Mouse (Mus musculus): ENCODE data around the gene F13a1. TPM values are rescaled to one million over a fixed set of nuclear protein-coding genes. Genes with fewer than 3 reads are reported as not detected.

F13a1 gene
- total RNA-seq (2021) = 1 to 10 TPM; 2.5 to 3.7 TPM

DNA sequence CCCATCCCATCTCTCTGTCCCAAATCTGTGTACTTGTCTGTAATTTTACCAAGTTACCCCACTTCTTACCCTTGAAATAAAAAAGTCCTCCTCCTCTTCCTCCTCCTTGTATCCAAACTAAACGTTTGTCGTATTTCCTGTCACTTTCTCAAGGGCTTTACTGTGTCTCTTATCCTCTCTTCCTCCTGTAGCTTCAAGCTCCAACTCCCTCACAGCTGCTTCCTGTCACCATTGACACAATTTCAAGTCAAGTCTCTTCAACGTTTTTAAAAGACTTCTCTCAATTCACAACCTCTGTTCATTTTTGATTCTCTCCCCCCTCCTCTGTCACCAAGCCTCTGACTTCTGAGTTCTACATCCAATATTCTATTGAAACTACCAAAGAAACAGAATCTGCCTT is at the start of gene F13a1:
Gene F13a1 (minus strand): TSS at position 119 of the 400 bp plus-strand sequence.
- no peak for DNase-seq (ENCODE audit: extremely low spot score in 1 of 2, low spot score in 2 of 2)
- intact Hi-C loops (cut with DNase I) = no loop called here

DNA sequence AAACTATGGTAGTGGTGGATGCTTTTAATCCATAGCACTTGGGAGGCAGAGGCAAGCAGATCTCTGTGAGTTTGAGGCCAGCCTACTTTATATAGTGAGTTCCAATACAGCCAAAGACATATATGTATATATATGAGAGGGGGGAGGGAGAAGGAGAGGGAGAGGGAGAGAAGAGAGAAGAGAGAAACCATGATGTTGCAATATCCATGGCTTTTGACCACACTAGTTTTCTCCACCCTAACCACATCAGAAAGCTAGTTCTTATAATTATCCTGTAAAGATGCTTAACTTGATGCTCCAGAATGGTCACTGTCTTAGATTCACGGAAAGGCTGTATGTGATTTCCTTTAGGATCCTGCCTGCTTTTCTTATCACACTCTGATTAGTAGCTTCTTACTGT is 41.6 kb upstream of the F13a1 start:
- DNase-seq (ENCODE audit: extremely low spot score in 1 of 2, low spot score in 2 of 2) = no peak
- intact Hi-C loops (cut with DNase I) = no loop called here

DNA sequence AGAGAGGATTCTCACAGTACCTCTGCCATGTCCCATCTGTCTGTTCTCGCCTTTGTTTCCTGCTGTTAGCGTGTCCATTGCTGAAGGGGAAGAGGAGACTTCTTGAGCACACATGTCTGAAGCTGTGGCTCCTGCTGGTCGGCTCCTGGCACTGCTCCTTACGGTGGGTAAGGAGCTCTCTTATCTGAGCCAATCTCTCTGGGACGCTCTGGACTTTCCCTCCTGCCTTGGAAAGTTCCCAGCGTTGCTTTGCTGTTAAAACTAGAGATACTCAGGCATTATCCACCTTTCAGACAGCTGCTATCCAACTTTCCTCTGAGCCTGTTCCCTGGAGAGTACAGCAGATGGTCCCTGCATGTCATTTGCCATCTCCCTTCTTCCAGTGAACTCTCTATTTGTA is 39.1 kb upstream of the F13a1 start:
- no peak for DNase-seq (ENCODE audit: extremely low spot score in 1 of 2, low spot score in 2 of 2)
- intact Hi-C loops (cut with DNase I) = no loop called here

- DNase-seq (ENCODE audit: extremely low spot score in 1 of 2, low spot score in 2 of 2) = peak in 1 of 2 experiments; percentile 26
- intact Hi-C loops (cut with DNase I) = no loop called here
These were observed 31.6 kb upstream of the F13a1 start for GRCm38 (mm10) chr13:37081506-37082241.

DNA sequence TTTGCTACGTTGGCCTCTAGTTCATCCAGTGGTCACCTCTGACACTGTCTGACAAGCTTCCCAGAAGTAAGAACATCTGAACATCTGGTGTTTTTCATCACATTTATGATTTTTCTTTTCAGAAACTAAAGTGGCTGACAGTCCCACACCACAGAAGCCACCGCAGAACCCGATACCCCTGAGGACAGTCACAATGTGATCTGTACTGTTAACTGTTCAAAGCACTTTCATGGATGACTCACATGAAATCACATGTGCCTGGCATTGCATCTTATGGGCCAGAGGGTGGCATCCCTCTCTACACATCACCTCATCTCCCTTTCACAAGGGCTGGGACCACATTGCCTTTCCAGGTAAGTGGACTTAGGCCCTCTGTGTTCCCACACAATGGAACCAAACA is 21.3 kb upstream of the F13a1 start:
- intact Hi-C loops (cut with DNase I) = no loop called here
- DNase-seq (ENCODE audit: extremely low spot score in 1 of 2, low spot score in 2 of 2) = no peak

DNA sequence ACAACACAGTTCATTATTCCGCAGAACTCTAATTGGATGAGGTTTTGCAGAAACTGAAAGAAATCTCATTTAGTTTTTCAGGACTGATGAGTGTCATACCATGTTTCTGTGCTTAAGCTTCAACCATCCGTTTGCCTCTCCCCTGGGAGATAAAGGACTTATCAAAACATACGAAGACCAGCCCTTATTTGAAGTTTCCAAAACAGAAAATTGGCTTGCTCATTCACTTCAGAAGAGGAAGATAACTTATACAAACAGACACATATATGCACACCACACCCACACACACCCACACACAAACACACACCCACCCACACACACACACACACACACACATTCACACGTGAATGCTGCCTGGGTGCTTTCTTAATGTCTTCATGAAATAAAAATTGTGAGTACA is 20.8 kb upstream of the F13a1 start:
- intact Hi-C loops (cut with DNase I) = no loop called here
- DNase-seq (ENCODE audit: extremely low spot score in 1 of 2, low spot score in 2 of 2) = no peak

GRCm38 (mm10) chr13:37060810-37061209 is 10.8 kb upstream of the F13a1 start:
- no peak for DNase-seq (ENCODE audit: extremely low spot score in 1 of 2, low spot score in 2 of 2)
- intact Hi-C loops (cut with DNase I) = no loop called here

GRCm38 (mm10) chr13:37056662-37057061 is 6.6 kb upstream of the F13a1 start:
- intact Hi-C loops (cut with DNase I) = no loop called here
- no peak for DNase-seq (ENCODE audit: extremely low spot score in 1 of 2, low spot score in 2 of 2)

- no peak for DNase-seq (ENCODE audit: extremely low spot score in 1 of 2, low spot score in 2 of 2)
- intact Hi-C loops (cut with DNase I) = no loop called here
These were observed 413 bp downstream of the F13a1 start for GRCm38 (mm10) chr13:37049631-37050030.

- intact Hi-C loops (cut with DNase I) = no loop called here
- no peak for DNase-seq (ENCODE audit: extremely low spot score in 1 of 2, low spot score in 2 of 2)
These were observed 1.0 kb downstream of the F13a1 start for GRCm38 (mm10) chr13:37049018-37049417.

GRCm38 (mm10) chr13:37045005-37045404 is 5.0 kb downstream of the F13a1 start:
- intact Hi-C loops (cut with DNase I) = no loop called here
- peak in 1 of 2 experiments; percentile 29 for DNase-seq (ENCODE audit: extremely low spot score in 1 of 2, low spot score in 2 of 2)

DNA sequence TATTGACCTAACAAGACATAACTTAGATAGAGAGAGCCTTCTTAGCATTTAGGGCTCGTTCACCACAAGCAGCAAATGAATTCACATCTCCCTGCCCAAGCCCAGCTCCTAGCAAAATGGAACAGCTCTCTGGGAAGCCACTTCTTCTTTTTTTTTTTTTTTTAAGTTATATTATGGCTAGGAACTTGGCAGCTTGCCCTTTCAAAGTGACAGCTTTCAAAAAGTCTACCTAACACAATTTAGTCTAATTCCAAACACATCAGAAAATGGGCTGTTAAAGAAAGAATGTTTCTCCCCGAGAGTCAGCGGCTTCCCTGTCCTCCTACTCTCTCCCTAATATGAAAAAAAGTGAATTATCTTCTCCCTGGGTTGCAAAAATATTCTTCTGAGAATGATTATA is 15.3 kb downstream of the F13a1 start:
- intact Hi-C loops (cut with DNase I) = no loop called here
- no peak for DNase-seq (ENCODE audit: extremely low spot score in 1 of 2, low spot score in 2 of 2)

DNA sequence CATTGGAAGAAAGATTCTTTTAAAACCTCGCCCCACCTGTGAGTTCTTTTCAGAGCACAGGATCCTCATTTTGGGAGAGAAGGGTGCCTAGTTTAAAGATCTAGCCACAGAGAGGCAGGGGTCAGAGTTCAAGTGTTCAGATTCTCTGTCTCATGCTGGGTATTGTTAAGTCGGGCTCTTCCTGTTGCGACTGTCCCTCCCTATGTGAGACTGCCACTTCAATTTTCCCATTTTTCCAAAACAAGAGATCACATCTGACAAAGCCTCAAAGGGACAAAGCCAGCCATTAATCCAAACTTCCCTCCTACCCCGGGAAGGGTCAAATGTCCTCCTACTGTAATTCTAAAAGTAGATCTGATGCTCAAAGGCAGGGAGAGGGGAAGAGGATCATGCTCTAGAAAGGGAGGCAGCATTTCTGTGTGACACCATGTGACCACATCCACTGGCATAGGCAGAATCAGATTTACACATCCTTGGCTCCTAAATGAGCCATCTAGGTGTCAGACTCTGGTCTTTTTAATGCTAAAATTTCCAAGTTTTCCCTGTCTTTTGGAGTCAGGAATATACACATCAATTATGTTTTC is 24.0 kb downstream of the F13a1 start:
- no peak for DNase-seq (ENCODE audit: extremely low spot score in 1 of 2, low spot score in 2 of 2)
- intact Hi-C loops (cut with DNase I) = no loop called here

DNA sequence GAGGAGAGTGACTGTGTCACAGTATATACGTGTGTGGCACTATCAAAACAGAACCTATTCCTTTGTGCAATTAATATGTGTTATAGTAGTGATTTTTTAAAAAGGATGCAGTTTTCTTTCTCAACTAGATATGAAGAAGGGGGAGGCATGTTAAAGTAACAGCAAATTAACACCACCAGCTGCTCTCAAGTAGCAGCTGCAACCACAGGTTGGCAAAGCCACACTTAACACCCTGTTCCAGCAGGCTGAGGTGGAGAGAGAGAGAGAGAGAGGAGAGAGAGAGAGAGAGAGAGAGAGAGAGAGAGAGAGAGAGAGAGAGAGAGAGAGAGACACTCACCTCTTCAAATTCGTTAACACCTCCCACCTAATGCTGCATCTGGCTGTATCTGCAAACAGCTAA is 28.5 kb downstream of the F13a1 start:
- no peak for DNase-seq (ENCODE audit: extremely low spot score in 1 of 2, low spot score in 2 of 2)
- intact Hi-C loops (cut with DNase I) = no loop called here

GRCm38 (mm10) chr13:37010771-37011170 is 39.3 kb downstream of the F13a1 start:
- DNase-seq (ENCODE audit: extremely low spot score in 1 of 2, low spot score in 2 of 2) = no peak
- intact Hi-C loops (cut with DNase I) = no loop called here

- intact Hi-C loops (cut with DNase I) = no loop called here
- no peak for DNase-seq (ENCODE audit: extremely low spot score in 1 of 2, low spot score in 2 of 2)
These were observed 43.8 kb downstream of the F13a1 start for GRCm38 (mm10) chr13:37006224-37006623.

GRCm38 (mm10) chr13:36999210-36999705 is 50.8 kb downstream of the F13a1 start:
- intact Hi-C loops (cut with DNase I) = no loop called here
- DNase-seq (ENCODE audit: extremely low spot score in 1 of 2, low spot score in 2 of 2) = no peak

DNA sequence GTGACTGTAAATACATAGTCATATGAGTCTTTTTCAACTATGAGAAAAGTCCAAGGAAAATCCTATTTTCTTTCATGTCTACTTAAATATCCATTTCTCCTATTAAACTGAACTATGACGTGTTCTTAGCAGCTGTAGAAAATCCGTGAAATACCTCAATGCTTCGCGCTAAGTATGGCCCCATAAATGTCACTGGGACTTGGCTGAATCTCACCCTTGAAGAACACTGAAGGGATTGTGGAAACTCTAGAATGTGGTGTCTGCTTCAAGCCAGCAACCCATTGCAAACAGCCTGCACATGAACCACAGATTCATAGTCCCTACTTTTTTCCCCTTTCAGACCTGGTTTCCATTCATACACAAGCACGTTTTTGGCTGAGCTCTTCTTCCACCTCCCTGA is 56.5 kb downstream of the F13a1 start:
- no peak for DNase-seq (ENCODE audit: extremely low spot score in 1 of 2, low spot score in 2 of 2)
- intact Hi-C loops (cut with DNase I) = no loop called here

GRCm38 (mm10) chr13:36988392-36988791 is 61.7 kb downstream of the F13a1 start:
- no peak for DNase-seq (ENCODE audit: extremely low spot score in 1 of 2, low spot score in 2 of 2)
- intact Hi-C loops (cut with DNase I) = no loop called here

DNA sequence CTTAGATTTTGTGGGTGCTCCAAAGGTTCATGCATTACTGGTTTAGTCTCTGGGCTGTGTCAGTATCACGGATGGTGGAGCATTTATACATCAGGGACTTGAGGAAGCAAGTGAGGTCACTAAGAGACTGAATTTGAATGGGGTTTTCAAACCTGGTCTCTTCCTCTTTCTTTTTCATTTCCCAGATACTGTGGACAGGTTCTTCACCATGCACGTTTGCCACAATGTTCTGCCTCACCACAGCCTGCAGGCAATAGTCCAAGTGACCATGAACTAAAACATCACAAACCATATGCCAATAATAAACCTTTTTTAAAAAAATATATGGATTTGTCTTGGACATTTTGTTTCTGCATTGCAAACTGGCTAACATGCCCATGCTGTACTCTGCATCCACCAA is 77.0 kb downstream of the F13a1 start:
- DNase-seq (ENCODE audit: extremely low spot score in 1 of 2, low spot score in 2 of 2) = no peak
- intact Hi-C loops (cut with DNase I) = no loop called here

GRCm38 (mm10) chr13:36972226-36972625 is 77.8 kb downstream of the F13a1 start:
- DNase-seq (ENCODE audit: extremely low spot score in 1 of 2, low spot score in 2 of 2) = no peak
- intact Hi-C loops (cut with DNase I) = no loop called here
